Mouse (Mus musculus): ENCODE data around the gene Il1rn. TPM values are rescaled to one million over a fixed set of nuclear protein-coding genes. Genes with fewer than 3 reads are reported as not detected.

The Il1rn gene
- polyA plus RNA-seq (2016; fragmentation: Nextera tagmentation; extraction: Ambion mirVana) = not detected in 2 replicates

DNA sequence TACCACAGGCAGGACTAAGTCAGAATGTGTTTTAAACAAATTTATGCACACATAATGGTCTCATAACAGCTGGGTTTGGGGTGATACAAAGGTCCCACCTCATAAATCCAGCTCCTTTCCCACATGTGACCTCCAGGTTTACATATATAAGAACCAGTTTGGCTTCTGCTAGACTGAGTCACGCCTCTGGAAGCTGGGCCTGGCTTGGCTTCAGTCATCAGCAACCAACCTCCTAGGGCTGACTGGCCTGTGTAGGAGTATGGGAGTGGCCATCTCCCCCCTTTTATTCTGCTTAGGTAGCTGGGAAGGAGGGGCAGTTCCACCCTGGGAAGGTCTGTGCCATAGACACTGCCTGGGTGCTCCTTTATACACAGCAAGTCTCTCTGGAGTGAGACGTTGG lies at the start of gene Il1rn:
TSS of gene Il1rn (plus strand) at position 309 of the 400 bp plus-strand sequence.
- WGBS = 86% methylated on average over 2 of the region's 2 CpGs
- H3K36me3 ChIP-seq (replicated peaks) = no peaks in the 10 kb centered on the region

DNA sequence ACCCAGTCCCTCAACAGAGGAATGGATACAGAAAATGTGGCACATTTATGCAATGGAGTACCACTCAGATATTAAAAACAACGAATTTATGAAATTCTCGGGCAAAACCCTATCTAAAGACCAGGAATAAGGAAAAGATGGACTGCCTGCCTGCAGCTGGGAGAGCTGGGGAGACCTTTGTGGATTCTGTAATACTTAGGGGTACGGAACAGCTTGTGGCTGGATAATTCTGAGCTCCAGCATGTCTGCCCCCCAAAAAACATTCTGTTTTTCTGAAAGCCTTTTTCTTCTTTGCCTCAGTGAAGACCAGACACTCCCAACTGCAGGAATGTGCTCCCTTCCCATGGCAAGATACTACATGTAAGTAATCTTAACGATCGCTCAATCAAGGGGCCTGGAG lies 45.8 kb upstream of the Il1rn start, which contains the start of gene Il1f10:
TSS of gene Il1f10 (plus strand) at position 301 of the 400 bp plus-strand sequence.
- H3K36me3 ChIP-seq (replicated peaks) = no peaks in the 10 kb centered on the region
- H3K27ac ChIP-seq = no peak within 1 kb of the TSS
- no peak for ATAC-seq (ENCODE audit: low FRiP score)
- no peak within 1 kb of the TSS for H3K9ac ChIP-seq
- no peak within 1 kb of the TSS for H3K4me2 ChIP-seq
- 0 out of 2 replicates have a peak, but pooled peaks cover 4% of the 10 kb centered on the region for H3K27me3 ChIP-seq
- no peaks in the 10 kb centered on the region for H3K4me1 ChIP-seq
- no peaks in the 10 kb centered on the region for H3K9me3 ChIP-seq
- no peak within 1 kb of the TSS for H3K4me3 ChIP-seq (replicated peaks)
- WGBS = 79% methylated on average over 5 of the region's 5 CpGs

More for the DNA sequence above, at the start of gene Il1rn:
- no peak within 1 kb of the TSS for H3K4me2 ChIP-seq
- no peak within 1 kb of the TSS for H3K27ac ChIP-seq
- ATAC-seq (ENCODE audit: low FRiP score) = no peak
- no peaks in the 10 kb centered on the region for H3K27me3 ChIP-seq
- no peak within 1 kb of the TSS for H3K4me3 ChIP-seq (replicated peaks)
- H3K9ac ChIP-seq = no peak within 1 kb of the TSS
- H3K9me3 ChIP-seq = no peaks in the 10 kb centered on the region
- no peaks in the 10 kb centered on the region for H3K4me1 ChIP-seq

DNA sequence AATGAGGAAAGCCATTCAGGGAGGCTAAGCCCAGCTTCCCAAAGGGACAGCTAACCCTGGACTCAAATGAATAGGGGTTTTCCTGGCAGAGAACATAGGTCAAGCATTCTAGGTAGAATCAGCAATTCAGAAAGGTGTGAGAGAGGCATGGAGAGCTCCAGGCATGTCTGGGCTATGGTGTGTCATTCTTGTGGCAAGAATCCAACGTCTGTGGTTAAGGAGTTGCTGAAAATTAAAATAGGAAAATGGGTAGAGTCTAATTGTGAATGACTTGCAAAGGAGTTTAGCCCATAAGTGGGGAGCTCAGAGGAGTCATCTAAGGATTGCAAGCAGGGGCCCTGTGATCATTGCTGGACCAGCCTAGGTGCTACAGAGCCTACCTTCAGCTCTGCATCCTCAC lies 42.0 kb upstream of the Il1rn start:
- H3K27ac ChIP-seq = no peak overlapping the region
- no peaks in the 10 kb centered on the region for H3K4me1 ChIP-seq
- H3K9ac ChIP-seq = no peak overlapping the region
- ATAC-seq (ENCODE audit: low FRiP score) = no peak
- H3K36me3 ChIP-seq (replicated peaks) = no peaks in the 10 kb centered on the region
- no peaks in the 10 kb centered on the region for H3K9me3 ChIP-seq
- 0 out of 2 replicates have a peak, but pooled peaks cover 4% of the 10 kb centered on the region for H3K27me3 ChIP-seq
- 45% methylated on average over 1 of the region's 1 CpGs for WGBS
- no peak overlapping the region for H3K4me2 ChIP-seq
- no peak overlapping the region for H3K4me3 ChIP-seq (replicated peaks)

- no peak overlapping the region for H3K9ac ChIP-seq
- no peak overlapping the region for H3K27ac ChIP-seq
- H3K4me1 ChIP-seq = no peaks in the 10 kb centered on the region
- H3K4me3 ChIP-seq (replicated peaks) = no peak overlapping the region
- no peaks in the 10 kb centered on the region for H3K9me3 ChIP-seq
- H3K36me3 ChIP-seq (replicated peaks) = no peaks in the 10 kb centered on the region
- no peak overlapping the region for H3K4me2 ChIP-seq
- WGBS = 11% methylated on average over 3 of the region's 3 CpGs
- H3K27me3 ChIP-seq = 0 out of 2 replicates have a peak, but pooled peaks cover 4% of the 10 kb centered on the region
- ATAC-seq (ENCODE audit: low FRiP score) = no peak
Measured at GRCm38 (mm10) chr2:24296837-24297236, 39.8 kb upstream of the Il1rn start.

GRCm38 (mm10) chr2:24311302-24312001 lies 25.2 kb upstream of the Il1rn start:
- no peak overlapping the region for H3K9ac ChIP-seq
- no peak overlapping the region for H3K4me3 ChIP-seq (replicated peaks)
- no peaks in the 10 kb centered on the region for H3K9me3 ChIP-seq
- ATAC-seq (ENCODE audit: low FRiP score) = no peak
- H3K4me1 ChIP-seq = no peaks in the 10 kb centered on the region
- no peak overlapping the region for H3K27ac ChIP-seq
- no peak overlapping the region for H3K4me2 ChIP-seq
- H3K36me3 ChIP-seq (replicated peaks) = no peaks in the 10 kb centered on the region
- WGBS = 78% methylated on average over 6 of the region's 6 CpGs
- no peaks in the 10 kb centered on the region for H3K27me3 ChIP-seq

- ATAC-seq (ENCODE audit: low FRiP score) = no peak
- Histone ChIP-seq H3K9me3 (no peaks in the 10 kb centered on the region), H3K27ac (no peak overlapping the region), H3K4me3 (replicated peaks) (no peak overlapping the region), H3K4me1 (no peaks in the 10 kb centered on the region), H3K4me2 (no peak overlapping the region), H3K27me3 (no peaks in the 10 kb centered on the region), H3K9ac (no peak overlapping the region), H3K36me3 (replicated peaks) (no peaks in the 10 kb centered on the region)
- 80% methylated on average over 1 of the region's 1 CpGs for WGBS
Measured at GRCm38 (mm10) chr2:24316919-24317318, 19.7 kb upstream of the Il1rn start.

- Histone ChIP-seq H3K9me3 (no peaks in the 10 kb centered on the region), H3K4me2 (no peak overlapping the region), H3K4me1 (no peaks in the 10 kb centered on the region), H3K27ac (no peak overlapping the region), H3K36me3 (replicated peaks) (no peaks in the 10 kb centered on the region), H3K9ac (no peak overlapping the region), H3K4me3 (replicated peaks) (no peak overlapping the region), H3K27me3 (no peaks in the 10 kb centered on the region)
- WGBS = 94% methylated on average over 4 of the region's 4 CpGs
- ATAC-seq (ENCODE audit: low FRiP score) = no peak
Measured at GRCm38 (mm10) chr2:24317919-24318598, 18.6 kb upstream of the Il1rn start.

- no peak for ATAC-seq (ENCODE audit: low FRiP score)
- H3K4me2 ChIP-seq = no peak overlapping the region
- no peaks in the 10 kb centered on the region for H3K4me1 ChIP-seq
- 68% methylated on average over 3 of the region's 3 CpGs for WGBS
- no peak overlapping the region for H3K4me3 ChIP-seq (replicated peaks)
- no peaks in the 10 kb centered on the region for H3K9me3 ChIP-seq
- H3K9ac ChIP-seq = no peak overlapping the region
- no peaks in the 10 kb centered on the region for H3K27me3 ChIP-seq
- no peak overlapping the region for H3K27ac ChIP-seq
- no peaks in the 10 kb centered on the region for H3K36me3 ChIP-seq (replicated peaks)
Measured at GRCm38 (mm10) chr2:24335333-24335732, 1.3 kb upstream of the Il1rn start.

- no peaks in the 10 kb centered on the region for H3K27me3 ChIP-seq
- H3K27ac ChIP-seq = no peak overlapping the region
- no peaks in the 10 kb centered on the region for H3K36me3 ChIP-seq (replicated peaks)
- no peak overlapping the region for H3K4me3 ChIP-seq (replicated peaks)
- ATAC-seq (ENCODE audit: low FRiP score) = no peak
- H3K4me1 ChIP-seq = no peaks in the 10 kb centered on the region
- no peak overlapping the region for H3K9ac ChIP-seq
- 76% methylated on average over 3 of the region's 3 CpGs for WGBS
- H3K9me3 ChIP-seq = no peaks in the 10 kb centered on the region
- no peak overlapping the region for H3K4me2 ChIP-seq
Measured at GRCm38 (mm10) chr2:24341395-24341885, 4.8 kb downstream of the Il1rn start.

GRCm38 (mm10) chr2:24344619-24345018 lies 8.0 kb downstream of the Il1rn start:
- no peak overlapping the region for H3K4me3 ChIP-seq (replicated peaks)
- WGBS = 80% methylated on average over 4 of the region's 4 CpGs
- no peaks in the 10 kb centered on the region for H3K36me3 ChIP-seq (replicated peaks)
- H3K4me1 ChIP-seq = no peaks in the 10 kb centered on the region
- ATAC-seq (ENCODE audit: low FRiP score) = no peak
- no peak overlapping the region for H3K9ac ChIP-seq
- H3K9me3 ChIP-seq = no peaks in the 10 kb centered on the region
- no peaks in the 10 kb centered on the region for H3K27me3 ChIP-seq
- no peak overlapping the region for H3K4me2 ChIP-seq
- no peak overlapping the region for H3K27ac ChIP-seq

GRCm38 (mm10) chr2:24345056-24345455 lies 8.4 kb downstream of the Il1rn start:
- H3K9me3 ChIP-seq = no peaks in the 10 kb centered on the region
- H3K9ac ChIP-seq = no peak overlapping the region
- no peak overlapping the region for H3K27ac ChIP-seq
- WGBS = 72% methylated on average over 8 of the region's 8 CpGs
- H3K4me2 ChIP-seq = no peak overlapping the region
- no peaks in the 10 kb centered on the region for H3K4me1 ChIP-seq
- H3K4me3 ChIP-seq (replicated peaks) = no peak overlapping the region
- no peaks in the 10 kb centered on the region for H3K27me3 ChIP-seq
- no peak for ATAC-seq (ENCODE audit: low FRiP score)
- no peaks in the 10 kb centered on the region for H3K36me3 ChIP-seq (replicated peaks)

- ATAC-seq (ENCODE audit: low FRiP score) = no peak
- no peaks in the 10 kb centered on the region for H3K9me3 ChIP-seq
- no peak overlapping the region for H3K27ac ChIP-seq
- H3K9ac ChIP-seq = no peak overlapping the region
- H3K4me3 ChIP-seq (replicated peaks) = no peak overlapping the region
- H3K4me2 ChIP-seq = no peak overlapping the region
- no peaks in the 10 kb centered on the region for H3K27me3 ChIP-seq
- H3K36me3 ChIP-seq (replicated peaks) = no peaks in the 10 kb centered on the region
- H3K4me1 ChIP-seq = no peaks in the 10 kb centered on the region
- 79% methylated on average over 1 of the region's 1 CpGs for WGBS
Measured at GRCm38 (mm10) chr2:24347926-24348325, 11.3 kb downstream of the Il1rn start.
